Mouse (Mus musculus) testis, adult 2 months (tissue): Measurements from ENCODE around the gene Mrpl2.

Source experiments
- CTCF ChIP-seq: fragments of 200-500 bp; IDR thresholded peaks from 2 replicates; pipeline ENCODE4 v1.5.1; 2012; ENCODE audit warnings: low read depth, mild to moderate bottlenecking, inconsistent platforms, low read length, moderate library complexity; ENCODE audit not compliant: control insufficient read depth, insufficient read depth, insufficient replicate concordance
- POLR2A ChIP-seq: fragments of 200-500 bp; IDR thresholded peaks from 2 replicates; pipeline ENCODE4 v1.6.1; 2012; ENCODE audit warnings: low read depth, mild to moderate bottlenecking, inconsistent platforms, low read length, moderate library complexity; ENCODE audit not compliant: control insufficient read depth

DNA sequence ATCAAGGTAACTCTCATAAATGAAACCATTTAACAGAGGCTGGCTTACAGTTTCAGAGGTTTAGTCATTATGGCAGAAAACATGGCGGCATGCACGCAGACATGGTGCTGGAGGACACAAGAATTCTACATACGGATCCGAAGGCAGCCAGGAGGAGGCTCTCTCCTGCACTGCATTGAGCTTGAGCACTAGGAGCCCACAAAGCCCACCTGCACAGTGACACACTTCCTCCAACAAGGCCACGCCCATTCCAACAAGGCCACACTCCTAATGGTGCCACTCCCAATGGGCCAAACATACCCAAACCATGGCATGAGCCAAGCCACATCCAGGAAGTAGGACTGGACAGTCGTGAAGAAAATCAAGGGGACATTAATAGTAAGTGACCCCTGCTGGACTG lies 34.7 kb upstream of the Mrpl2 start:
- TF ChIP-seq POLR2A: no peak
- TF ChIP-seq CTCF: no peak
